Mouse (Mus musculus): Measurements from ENCODE around the gene Ucma. TPM values are rescaled to one million over a fixed set of nuclear protein-coding genes. Genes with fewer than 3 reads are reported as not detected.

The Ucma gene
- polyA plus RNA-seq, 1 experiment from 2014 or later: 0.15 TPM

DNA sequence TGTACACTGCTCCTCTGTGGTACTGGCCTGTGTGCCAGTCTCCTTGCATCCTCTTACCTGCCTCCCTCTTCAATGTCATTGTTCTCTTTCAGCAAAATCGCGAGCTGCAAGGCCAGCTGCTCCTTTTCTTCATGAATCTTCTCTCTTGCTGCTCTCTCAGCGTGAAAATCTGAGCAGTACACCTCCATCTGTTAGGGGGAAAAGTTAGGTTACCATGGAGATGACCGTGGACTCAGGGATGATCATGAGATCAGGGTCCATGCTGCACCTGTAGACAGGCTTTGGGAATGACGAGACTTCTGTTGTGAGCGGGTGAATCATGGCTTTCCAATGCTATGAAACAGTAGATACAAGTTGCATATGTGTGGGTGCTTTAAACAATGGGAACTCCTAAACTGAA lies 51.1 kb downstream of the Ucma start:
- Histone ChIP-seq H3K9me3 (replicated peaks) (no peaks in the 10 kb centered on the region), H3K9ac (no peak overlapping the region), H3K27ac (no peak overlapping the region), H3K27me3 (no peaks in the 10 kb centered on the region), H3K4me3 (no peak overlapping the region), H3K4me1 (replicated peaks) (peaks cover 3% of the 10 kb centered on the region; the same call in 1 of the 2 replicates), H3K36me3 (peaks cover 4% of the 10 kb centered on the region; the same call in 1 of the 2 replicates), H3K4me2 (no peak overlapping the region)
- WGBS: 89% methylated on average over 6 of the region's 6 CpGs
- no peak for ATAC-seq (replicated peaks; ENCODE audit: insufficient number of reproducible peaks, insufficient read depth, low FRiP score, low read depth)

DNA sequence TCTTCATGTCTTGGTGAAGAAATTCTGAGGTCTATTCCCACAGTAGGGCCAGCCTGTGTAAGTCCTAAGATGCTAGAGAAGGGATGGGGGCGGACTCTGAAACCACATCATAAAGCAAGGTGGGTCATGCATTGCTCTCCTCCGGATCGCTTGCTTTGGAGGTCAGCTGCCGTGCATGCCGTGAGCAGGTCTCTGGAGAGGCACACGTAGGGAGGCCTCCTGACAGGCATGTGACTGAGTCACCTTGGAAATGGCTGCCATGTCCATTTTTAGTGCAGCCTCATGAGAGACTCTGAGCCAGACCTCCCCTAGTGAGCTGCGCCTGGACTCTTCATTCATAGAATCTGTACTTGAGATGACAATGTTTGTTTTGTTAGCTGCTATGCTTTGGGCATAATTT lies 52.1 kb downstream of the Ucma start:
- no peak overlapping the region for H3K4me2 ChIP-seq
- H3K36me3 ChIP-seq: peaks cover 4% of the 10 kb centered on the region; the same call in 1 of the 2 replicates
- H3K27me3 ChIP-seq: no peaks in the 10 kb centered on the region
- no peak overlapping the region for H3K27ac ChIP-seq
- no peak overlapping the region for H3K4me3 ChIP-seq
- no peak for ATAC-seq (replicated peaks; ENCODE audit: insufficient number of reproducible peaks, insufficient read depth, low FRiP score, low read depth)
- 58% methylated on average over 7 of the region's 7 CpGs for WGBS
- H3K9ac ChIP-seq: no peak overlapping the region
- peaks cover 3% of the 10 kb centered on the region; the same call in 1 of the 2 replicates for H3K4me1 ChIP-seq (replicated peaks)
- no peaks in the 10 kb centered on the region for H3K9me3 ChIP-seq (replicated peaks)

DNA sequence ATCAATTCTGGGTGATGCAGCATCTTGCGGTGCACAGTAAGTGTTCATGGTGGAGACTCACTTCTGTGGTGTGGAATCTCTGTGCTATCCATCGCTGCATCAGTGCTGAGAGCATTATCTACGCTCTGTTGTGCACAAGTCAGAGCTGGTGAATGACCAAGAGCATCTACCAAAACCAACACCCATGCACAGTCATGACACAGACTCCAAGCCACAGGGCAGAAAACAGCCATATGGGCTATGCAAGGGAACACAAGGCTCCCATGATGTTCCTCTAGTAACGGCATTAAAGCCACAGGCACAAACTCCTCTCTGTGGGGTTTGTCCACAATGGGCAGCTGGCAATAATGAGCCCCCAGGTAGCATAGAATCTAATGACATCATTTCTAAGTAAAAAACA lies 53.9 kb downstream of the Ucma start:
- peaks cover 4% of the 10 kb centered on the region; the same call in 1 of the 2 replicates for H3K36me3 ChIP-seq
- H3K27ac ChIP-seq: no peak overlapping the region
- no peak overlapping the region for H3K4me2 ChIP-seq
- H3K9me3 ChIP-seq (replicated peaks): no peaks in the 10 kb centered on the region
- 89% methylated on average over 4 of the region's 4 CpGs for WGBS
- no peak overlapping the region for H3K4me3 ChIP-seq
- no peak for ATAC-seq (replicated peaks; ENCODE audit: insufficient number of reproducible peaks, insufficient read depth, low FRiP score, low read depth)
- H3K9ac ChIP-seq: no peak overlapping the region
- no peaks in the 10 kb centered on the region for H3K27me3 ChIP-seq
- H3K4me1 ChIP-seq (replicated peaks): peaks cover 5% of the 10 kb centered on the region; the same call in 1 of the 2 replicates

DNA sequence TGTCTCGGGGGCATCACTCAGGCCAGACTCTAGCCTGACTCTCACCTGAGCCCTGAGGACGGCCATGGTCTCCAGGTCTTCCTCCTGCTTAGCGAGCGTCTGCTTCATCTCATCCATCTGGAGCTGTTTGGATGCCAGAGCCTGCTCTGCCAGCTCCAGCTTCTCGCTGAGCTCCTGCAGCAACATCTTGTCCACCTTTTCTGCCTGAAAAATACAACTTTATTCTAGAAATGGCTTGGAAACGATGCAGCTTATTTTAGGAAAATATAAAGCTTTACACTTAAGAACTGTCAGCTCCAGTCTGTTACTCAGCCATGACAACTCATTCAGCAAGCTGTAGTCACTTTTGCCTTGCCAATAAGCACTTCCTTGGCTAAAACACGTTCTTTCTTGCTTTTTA lies 55.3 kb downstream of the Ucma start:
- ATAC-seq (replicated peaks; ENCODE audit: insufficient number of reproducible peaks, insufficient read depth, low FRiP score, low read depth): no peak
- WGBS: 79% methylated on average over 7 of the region's 7 CpGs
- H3K4me3 ChIP-seq: no peak overlapping the region

DNA sequence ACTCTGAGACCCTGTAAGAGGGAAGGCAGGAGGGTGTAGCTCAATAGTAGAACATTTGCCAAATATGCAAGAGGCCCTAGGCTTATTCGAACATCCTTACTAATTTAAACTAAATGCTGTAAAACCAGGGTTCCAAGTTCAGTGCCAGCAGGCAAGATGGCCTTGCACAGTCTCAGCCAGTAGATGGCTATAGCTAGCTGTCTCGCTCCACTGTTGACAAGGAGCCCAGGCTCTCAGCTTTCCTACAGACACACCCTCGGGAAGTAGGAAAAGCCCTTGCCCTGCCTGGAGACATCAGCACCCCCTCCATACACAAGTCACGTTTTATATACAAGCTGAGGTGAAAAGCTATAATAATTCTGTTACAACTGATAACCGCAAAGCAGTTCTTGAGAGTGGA lies 56.7 kb downstream of the Ucma start:
- 63% methylated on average over 5 of the region's 5 CpGs for WGBS
- Histone ChIP-seq H3K27ac (no peak overlapping the region), H3K9me3 (replicated peaks) (no peaks in the 10 kb centered on the region), H3K4me3 (no peak overlapping the region), H3K4me1 (replicated peaks) (peaks cover 5% of the 10 kb centered on the region; the same call in 1 of the 2 replicates), H3K4me2 (no peak overlapping the region), H3K36me3 (peaks cover 4% of the 10 kb centered on the region; the same call in 1 of the 2 replicates), H3K27me3 (no peaks in the 10 kb centered on the region), H3K9ac (no peak overlapping the region)
- no peak for ATAC-seq (replicated peaks; ENCODE audit: insufficient number of reproducible peaks, insufficient read depth, low FRiP score, low read depth)

More for the DNA sequence above, 55.3 kb downstream of the Ucma start:
- peaks cover 5% of the 10 kb centered on the region; the same call in 1 of the 2 replicates for H3K4me1 ChIP-seq (replicated peaks)
- no peak overlapping the region for H3K27ac ChIP-seq
- H3K36me3 ChIP-seq: peaks cover 4% of the 10 kb centered on the region; the same call in 1 of the 2 replicates
- no peak overlapping the region for H3K9ac ChIP-seq
- no peaks in the 10 kb centered on the region for H3K27me3 ChIP-seq
- no peak overlapping the region for H3K4me2 ChIP-seq
- no peaks in the 10 kb centered on the region for H3K9me3 ChIP-seq (replicated peaks)

DNA sequence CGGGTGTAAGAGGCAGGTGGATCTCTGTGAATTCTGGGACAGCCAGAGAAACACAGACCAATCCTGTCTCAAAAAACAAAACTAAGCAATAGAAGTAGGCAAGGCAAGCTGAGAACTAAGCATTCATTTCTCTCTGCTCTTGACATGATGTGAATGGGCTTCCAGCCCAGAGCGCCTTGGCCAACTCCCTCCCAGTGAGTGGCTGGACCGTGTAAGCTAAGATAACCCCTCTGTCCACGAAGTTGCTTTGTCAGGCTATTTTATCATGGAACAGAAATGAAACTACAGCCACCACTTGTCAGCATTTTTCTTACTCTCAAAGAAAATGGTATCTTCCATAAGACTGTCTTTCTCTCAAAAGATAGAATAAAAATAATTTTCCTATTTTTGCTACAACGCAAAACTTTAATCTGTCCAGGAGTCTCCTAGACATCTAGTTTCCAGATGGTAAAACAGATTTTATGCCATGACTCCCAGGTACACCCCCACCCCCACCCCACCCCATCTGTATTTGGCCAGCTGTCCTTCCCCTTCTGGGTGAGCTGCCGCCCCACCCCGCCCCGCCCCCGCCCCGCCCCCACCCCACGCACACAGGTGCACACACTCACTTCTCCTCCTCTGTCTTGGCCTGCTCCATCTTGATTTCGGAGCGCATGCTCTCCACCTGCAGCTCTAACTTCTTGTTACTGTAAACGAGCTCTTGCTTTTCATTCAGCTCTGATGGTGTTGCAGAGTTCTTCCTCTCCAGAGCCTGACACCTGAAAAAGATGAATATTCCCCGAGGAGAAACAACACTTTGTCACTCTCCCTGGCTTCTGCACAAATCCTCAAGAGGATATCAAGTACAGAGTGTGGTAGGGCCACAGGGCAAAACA lies 57.9 kb downstream of the Ucma start:
- no peak overlapping the region for H3K27ac ChIP-seq
- WGBS: 60% methylated on average over 15 of the region's 15 CpGs
- H3K9me3 ChIP-seq (replicated peaks): no peaks in the 10 kb centered on the region
- H3K4me1 ChIP-seq (replicated peaks): peaks cover 5% of the 10 kb centered on the region; the same call in 1 of the 2 replicates
- no peak overlapping the region for H3K4me2 ChIP-seq
- ATAC-seq (replicated peaks; ENCODE audit: insufficient number of reproducible peaks, insufficient read depth, low FRiP score, low read depth): no peak
- no peaks in the 10 kb centered on the region for H3K36me3 ChIP-seq
- no peak overlapping the region for H3K4me3 ChIP-seq
- H3K9ac ChIP-seq: no peak overlapping the region
- H3K27me3 ChIP-seq: no peaks in the 10 kb centered on the region

DNA sequence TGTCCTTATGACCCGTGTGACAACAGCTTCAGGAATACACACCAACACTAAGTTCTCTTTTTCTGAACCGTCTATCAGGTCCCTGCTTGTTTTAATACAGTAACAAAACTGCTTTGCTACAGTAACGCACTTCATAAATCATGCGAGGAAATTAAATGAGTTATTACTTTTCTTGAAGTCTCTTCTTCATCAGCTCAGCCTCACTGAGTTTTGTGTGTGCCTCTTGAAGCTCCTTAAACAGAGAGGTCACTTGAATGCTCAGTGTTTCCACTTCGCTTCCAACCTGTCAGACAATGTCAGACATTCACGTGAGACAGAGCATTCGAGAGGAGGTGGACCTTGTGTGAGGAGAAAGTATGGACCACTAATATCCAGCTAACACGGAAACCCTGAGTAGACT lies 58.9 kb downstream of the Ucma start:
- WGBS: 72% methylated on average over 8 of the region's 8 CpGs
- no peak for ATAC-seq (replicated peaks; ENCODE audit: insufficient number of reproducible peaks, insufficient read depth, low FRiP score, low read depth)

DNA sequence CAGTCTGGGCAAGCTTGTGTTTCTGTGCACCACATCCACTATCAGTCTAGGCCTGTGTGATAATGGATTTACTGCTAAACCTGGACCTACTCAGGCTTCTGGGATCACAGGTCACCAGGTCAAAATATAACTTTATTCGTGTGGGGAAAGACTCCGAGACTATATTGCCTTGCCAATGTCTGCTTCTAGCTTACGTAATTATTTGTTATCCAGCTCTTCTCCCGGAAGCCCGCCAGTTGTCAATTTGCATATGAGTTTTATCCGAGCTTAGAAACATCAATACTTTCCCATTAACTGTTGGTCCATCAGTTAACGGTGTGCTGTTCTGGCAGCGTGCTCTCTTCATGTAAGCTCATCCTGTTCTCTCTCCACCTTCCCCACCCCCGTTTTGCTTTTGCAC lies 59.3 kb downstream of the Ucma start:
- Histone ChIP-seq H3K4me2 (no peak overlapping the region), H3K27ac (no peak overlapping the region), H3K9me3 (replicated peaks) (no peaks in the 10 kb centered on the region), H3K4me3 (no peak overlapping the region), H3K36me3 (no peaks in the 10 kb centered on the region), H3K4me1 (replicated peaks) (peaks cover 5% of the 10 kb centered on the region; the same call in 1 of the 2 replicates), H3K9ac (no peak overlapping the region), H3K27me3 (no peaks in the 10 kb centered on the region)
- ATAC-seq (replicated peaks; ENCODE audit: insufficient number of reproducible peaks, insufficient read depth, low FRiP score, low read depth): no peak
- 86% methylated on average over 9 of the region's 9 CpGs for WGBS

More for the DNA sequence above, 58.9 kb downstream of the Ucma start:
- Histone ChIP-seq H3K4me3 (no peak overlapping the region), H3K27me3 (no peaks in the 10 kb centered on the region), H3K36me3 (no peaks in the 10 kb centered on the region), H3K4me1 (replicated peaks) (peaks cover 5% of the 10 kb centered on the region; the same call in 1 of the 2 replicates), H3K9me3 (replicated peaks) (no peaks in the 10 kb centered on the region), H3K9ac (no peak overlapping the region), H3K27ac (no peak overlapping the region), H3K4me2 (no peak overlapping the region)

Other genes with a start within 250 kb of the Ucma start
- gene Sephs1, start 94.6 kb upstream of the Ucma start, polyA plus RNA-seq (2015; fragmentation: Nextera tagmentation; extraction: Ambion mirVana): 33.7 and 42.3 TPM in 2 replicates
- 170 and 225 TPM in 2 replicates for gene Phyh, start 57.1 kb upstream of the Ucma start, polyA plus RNA-seq (2015; fragmentation: Nextera tagmentation; extraction: Ambion mirVana)
- 12.1 and 14.5 TPM in 2 replicates for gene Mcm10, start 36.7 kb downstream of the Ucma start, polyA plus RNA-seq (2015; fragmentation: Nextera tagmentation; extraction: Ambion mirVana)
- 14.6 and 15.1 TPM in 2 replicates for gene Optn, start 87.9 kb downstream of the Ucma start, polyA plus RNA-seq (2015; fragmentation: Nextera tagmentation; extraction: Ambion mirVana)
- gene Ccdc3, start 161.7 kb downstream of the Ucma start, polyA plus RNA-seq (2015; fragmentation: Nextera tagmentation; extraction: Ambion mirVana): 6.8 and 9.4 TPM in 2 replicates